Mouse (Mus musculus) intestine, postnatal 0 days (tissue): Measurements from ENCODE around the gene Ctnnbip1. TPM values are rescaled to one million over a fixed set of nuclear protein-coding genes. Genes with fewer than 3 reads are reported as not detected.
"Not testable (repeated sequence)": the region's sequence is repeated elsewhere in the genome, so short reads cannot be mapped to it uniquely, and the experiment has no call there.

ENCODE experiments used
- ATAC-seq: fragments of 200-750 bp; cut with Nextera tagmentation; 2 replicates; pipeline ENCODE4 v1.8.0; 2017; ENCODE audit warnings: mild to moderate bottlenecking, moderate TSS enrichment, moderate library complexity
- H3K27ac ChIP-seq: fragments of 300-500 bp; sonication (generic); 2 replicates; pipeline ENCODE4 v1.5.1; 2014; ENCODE audit warnings: mild to moderate bottlenecking, low read depth, low read length, moderate library complexity
- H3K27me3 ChIP-seq: fragments of 300-500 bp; sonication (generic); replicated peaks from 2 replicates; pipeline ENCODE4 v1.6.1; 2014; ENCODE audit warnings: low read length, mixed read lengths; ENCODE audit not compliant: control insufficient read depth, insufficient read depth
- H3K36me3 ChIP-seq: fragments of 300-500 bp; sonication (generic); 2 replicates; pipeline ENCODE4 v1.6.1; 2014; ENCODE audit warnings: mild to moderate bottlenecking, moderate library complexity; ENCODE audit not compliant: control insufficient read depth, insufficient read depth
- H3K4me1 ChIP-seq: fragments of 300-500 bp; sonication (generic); replicated peaks from 2 replicates; pipeline ENCODE4 v1.6.1; 2014; ENCODE audit warnings: antibody characterized with exemption, low read length, mixed read lengths; ENCODE audit not compliant: control insufficient read depth, insufficient read depth
- H3K4me2 ChIP-seq: fragments of 300-500 bp; sonication (generic); replicated peaks from 2 replicates; pipeline ENCODE4 v1.6.1; 2014; ENCODE audit warnings: low read depth, mild to moderate bottlenecking, moderate library complexity
- H3K4me3 ChIP-seq: fragments of 300-500 bp; sonication (generic); 2 replicates; pipeline ENCODE4 v1.5.1; 2014; ENCODE audit warnings: low read depth, low read length
- H3K9ac ChIP-seq: fragments of 300-500 bp; sonication (generic); 2 replicates; pipeline ENCODE4 v1.6.1; 2014; ENCODE audit warnings: mild to moderate bottlenecking, low read depth, low read length
- H3K9me3 ChIP-seq: fragments of 300-500 bp; sonication (generic); 2 replicates; pipeline ENCODE4 v1.6.1; 2016; ENCODE audit warnings: mixed run types; ENCODE audit not compliant: control insufficient read depth
- CTCF ChIP-seq: sonication (generic); IDR thresholded peaks from 2 replicates; pipeline ENCODE4 v1.5.1; 2016; ENCODE audit warnings: low read depth, mild to moderate bottlenecking, control low read depth, antibody characterized with exemption, moderate library complexity
- WGBS: fragments of 180-500 bp; shearing (Covaris S2); extraction: QIAGEN DNeasy Blood & Tissue Kit; methylation state at CpG from one replicate; pipeline ENCODE4 v1.1.7; 2014; 5-methylcytosine and 5-hydroxymethylcytosine counted together
- microRNA-seq: library from miRNA; unstranded; fragments of <30 nt; microRNA quantifications from one replicate; pipeline ENCODE4, GENCODE M21; 2016
- polyA plus RNA-seq: library from polyadenylated mRNA; unstranded; fragments of >200 nt; fragmentation: Nextera tagmentation; extraction: Ambion mirVana; gene quantifications from 2 replicates; pipeline ENCODE4 v1.2.1, GENCODE M21; 2015

Ctnnbip1 gene
- polyA plus RNA-seq, 1 experiment from 2014 or later, result 52.8 TPM

- no peaks in the 10 kb centered on the region for H3K9me3 ChIP-seq
- TF ChIP-seq CTCF, result no peak
- H3K27me3 ChIP-seq, result no peaks in the 10 kb centered on the region
- no peak for ATAC-seq
- H3K27ac ChIP-seq, result no peak overlapping the region
- H3K4me2 ChIP-seq, result no peak overlapping the region
- H3K36me3 ChIP-seq, result no peaks in the 10 kb centered on the region; the same call in 1 of the 2 replicates
- no peak overlapping the region for H3K4me3 ChIP-seq
- no peak overlapping the region for H3K9ac ChIP-seq
- H3K4me1 ChIP-seq, result no peaks in the 10 kb centered on the region; the same call in 1 of the 2 replicates
- WGBS, result 73% methylated on average over 6 of the region's 6 CpGs
These were observed 90.2 kb downstream of the Ctnnbip1 start for GRCm38 (mm10) chr4:149608309-149608638.

- no peak overlapping the region for H3K4me2 ChIP-seq
- H3K27ac ChIP-seq, result no peak overlapping the region
- H3K4me3 ChIP-seq, result no peak overlapping the region
- WGBS, result 74% methylated on average over 8 of the region's 8 CpGs
- H3K9ac ChIP-seq, result no peak overlapping the region
- H3K36me3 ChIP-seq, result no peaks in the 10 kb centered on the region; the same call in 1 of the 2 replicates
- ATAC-seq, result no peak
- no peaks in the 10 kb centered on the region for H3K9me3 ChIP-seq
- H3K27me3 ChIP-seq, result no peaks in the 10 kb centered on the region
- TF ChIP-seq CTCF, result no peak
- no peaks in the 10 kb centered on the region; the same call in 1 of the 2 replicates for H3K4me1 ChIP-seq
These were observed 91.4 kb downstream of the Ctnnbip1 start for GRCm38 (mm10) chr4:149609256-149610025.

DNA sequence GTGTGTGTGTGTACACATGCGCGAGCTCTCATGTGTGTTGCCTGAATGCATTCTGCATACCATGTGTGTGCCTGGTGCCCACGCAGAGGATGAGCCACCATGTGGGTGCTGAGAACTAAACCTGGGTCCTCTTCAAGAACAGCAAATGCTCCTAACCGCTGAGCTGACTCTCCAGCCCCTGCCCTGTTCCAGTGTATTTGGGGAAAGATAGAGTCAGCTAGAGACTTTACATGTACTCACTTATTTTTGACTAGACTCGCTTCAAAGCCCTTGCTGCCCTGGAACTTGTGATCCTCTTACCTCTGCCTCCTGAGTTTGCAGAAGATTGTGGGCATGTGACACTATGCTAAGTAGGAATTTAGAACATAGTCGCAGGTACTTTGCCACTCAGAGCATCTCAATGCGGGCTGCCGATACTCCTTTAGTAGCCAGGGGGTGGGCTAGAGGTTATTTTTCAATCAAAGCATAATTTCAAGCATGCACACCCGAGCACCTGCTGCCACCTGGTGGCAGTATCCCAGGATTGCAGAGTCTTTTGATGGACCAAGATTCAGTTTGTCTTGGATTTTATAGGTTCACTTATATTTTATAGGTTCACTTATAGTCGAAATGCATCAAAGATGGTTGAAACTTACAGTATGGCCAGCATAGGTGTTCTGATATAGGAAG lies 93.5 kb downstream of the Ctnnbip1 start:
- ATAC-seq, result no peak

GRCm38 (mm10) chr4:149613497-149613896 lies 95.5 kb downstream of the Ctnnbip1 start:
- H3K4me2 ChIP-seq, H3K4me3 ChIP-seq, ATAC-seq, H3K9me3 ChIP-seq, H3K27me3 ChIP-seq, H3K27ac ChIP-seq, H3K4me1 ChIP-seq, H3K9ac ChIP-seq: not testable (repeated sequence)
- peaks cover 19% of the 10 kb centered on the region; the same call in 1 of the 2 replicates for H3K36me3 ChIP-seq
- WGBS, result 77% methylated on average over 6 of the region's 6 CpGs

More for the DNA sequence above, 93.5 kb downstream of the Ctnnbip1 start:
- H3K9me3 ChIP-seq, result no peaks in the 10 kb centered on the region
- TF ChIP-seq CTCF, result peak; percentile 91
- H3K27ac ChIP-seq, result no peak overlapping the region
- no peak overlapping the region for H3K9ac ChIP-seq
- no peak overlapping the region for H3K4me3 ChIP-seq
- no peaks in the 10 kb centered on the region; the same call in 1 of the 2 replicates for H3K4me1 ChIP-seq
- H3K27me3 ChIP-seq, result no peaks in the 10 kb centered on the region
- 50% methylated on average over 10 of the region's 10 CpGs for whole genome bisulfite sequencing
- peaks cover 15% of the 10 kb centered on the region; the same call in 1 of the 2 replicates for H3K36me3 ChIP-seq
- no peak overlapping the region for H3K4me2 ChIP-seq

GRCm38 (mm10) chr4:149614869-149615268 lies 96.8 kb downstream of the Ctnnbip1 start:
- 97% methylated on average over 3 of the region's 3 CpGs for WGBS
- no peak for ATAC-seq
- peak; percentile 41 for TF ChIP-seq CTCF

More at GRCm38 (mm10) chr4:149614869-149615268, 96.8 kb downstream of the Ctnnbip1 start:
- Histone ChIP-seq H3K9ac (no peak overlapping the region), H3K4me2 (no peak overlapping the region), H3K4me3 (no peak overlapping the region), H3K9me3 (no peaks in the 10 kb centered on the region), H3K27me3 (no peaks in the 10 kb centered on the region), H3K4me1 (no peaks in the 10 kb centered on the region), H3K27ac (no peak overlapping the region), H3K36me3 (peaks cover 19% of the 10 kb centered on the region; the same call in 1 of the 2 replicates)

Small RNAs within 50 kb of the gene (microRNA-seq; reads per million reads assigned to microRNA genes)
- not detected for gene Mir5616

Other genes with a start within 250 kb of the Ctnnbip1 start
- gene Kif1b, start 210.5 kb upstream of the Ctnnbip1 start, polyA plus RNA-seq, result 15.2 and 18.1 TPM in 2 replicates
- 47.2 and 47.6 TPM in 2 replicates for gene Ube4b, start 91.5 kb upstream of the Ctnnbip1 start, polyA plus RNA-seq
- gene Rbp7, start 63.3 kb upstream of the Ctnnbip1 start, polyA plus RNA-seq, result 3.8 and 4.0 TPM in 2 replicates
- gene Tmem274, start 40.9 kb upstream of the Ctnnbip1 start, polyA plus RNA-seq, result not detected in 2 replicates
- 10.8 and 11.0 TPM in 2 replicates for gene Nmnat1, start 33.0 kb upstream of the Ctnnbip1 start, polyA plus RNA-seq
- gene Lzic, start 33.0 kb upstream of the Ctnnbip1 start, polyA plus RNA-seq, result 31.7 and 31.9 TPM in 2 replicates
- gene Clstn1, start 68.2 kb downstream of the Ctnnbip1 start, polyA plus RNA-seq, result 34.3 and 34.7 TPM in 2 replicates
- 2.5 TPM in 2 replicates for gene Pik3cd, start 184.3 kb downstream of the Ctnnbip1 start, polyA plus RNA-seq
- gene Tmem201, start 219.8 kb downstream of the Ctnnbip1 start, polyA plus RNA-seq, result 8.7 and 9.6 TPM in 2 replicates